Mouse (Mus musculus) forebrain, embryonic 16.5 days (tissue): ENCODE results near the gene Eapp. TPM values are rescaled to one million over a fixed set of nuclear protein-coding genes. Genes with fewer than 3 reads are reported as not detected.
"Not testable (repeated sequence)": the region's sequence is repeated elsewhere in the genome, so short reads cannot be mapped to it uniquely, and the experiment has no call there.

Experiments used
- ATAC-seq: fragments of 200-750 bp; cut with Nextera tagmentation; 2 replicates; pipeline ENCODE4 v1.8.0; 2017; ENCODE audit warnings: mild to moderate bottlenecking, moderate library complexity
- H3K27ac ChIP-seq: fragments of 300-500 bp; sonication (generic); 2 replicates; pipeline ENCODE4 v1.5.1; 2014; ENCODE audit warnings: low read length, control low read depth
- H3K27me3 ChIP-seq: fragments of 300-500 bp; sonication (generic); replicated peaks from 2 replicates; pipeline ENCODE4 v1.6.1; 2014; ENCODE audit warnings: low read length; ENCODE audit not compliant: control insufficient read depth, insufficient read depth
- H3K36me3 ChIP-seq: fragments of 300-500 bp; sonication (generic); 2 replicates; pipeline ENCODE4 v1.6.1; 2014; ENCODE audit not compliant: control insufficient read depth, insufficient read depth
- H3K4me1 ChIP-seq: fragments of 300-500 bp; sonication (generic); replicated peaks from 2 replicates; pipeline ENCODE4 v1.6.1; 2014; ENCODE audit warnings: low read length; ENCODE audit not compliant: control insufficient read depth, insufficient read depth
- H3K4me2 ChIP-seq: fragments of 300-500 bp; sonication (generic); 2 replicates; pipeline ENCODE4 v1.6.1; 2014; ENCODE audit warnings: mild to moderate bottlenecking, low read length, control low read depth
- H3K4me3 ChIP-seq: fragments of 300-500 bp; sonication (generic); replicated peaks from 2 replicates; pipeline ENCODE4 v1.5.1; 2014; ENCODE audit warnings: mild to moderate bottlenecking, low read length, control low read depth
- H3K9ac ChIP-seq: fragments of 300-500 bp; sonication (generic); replicated peaks from 2 replicates; pipeline ENCODE4 v1.6.1; 2014; ENCODE audit warnings: low read depth, low read length, control low read depth
- H3K9me3 ChIP-seq: fragments of 300-500 bp; sonication (generic); 2 replicates; pipeline ENCODE4 v1.6.1; 2016; ENCODE audit warnings: low read length; ENCODE audit not compliant: control insufficient read depth
- WGBS: fragments of 180-500 bp; shearing (Covaris S2); extraction: QIAGEN DNeasy Blood & Tissue Kit; methylation state at CpG from one replicate; pipeline ENCODE4 v1.1.7; 2014; 5-methylcytosine and 5-hydroxymethylcytosine counted together
- polyA plus RNA-seq: library from polyadenylated mRNA; unstranded; fragments of >200 nt; fragmentation: Nextera tagmentation; extraction: Ambion mirVana; gene quantifications from 2 replicates; pipeline ENCODE4 v1.2.1, GENCODE M21; 2015

The Eapp gene
- polyA plus RNA-seq, 1 experiment from 2014 or later = 80.3 TPM

DNA sequence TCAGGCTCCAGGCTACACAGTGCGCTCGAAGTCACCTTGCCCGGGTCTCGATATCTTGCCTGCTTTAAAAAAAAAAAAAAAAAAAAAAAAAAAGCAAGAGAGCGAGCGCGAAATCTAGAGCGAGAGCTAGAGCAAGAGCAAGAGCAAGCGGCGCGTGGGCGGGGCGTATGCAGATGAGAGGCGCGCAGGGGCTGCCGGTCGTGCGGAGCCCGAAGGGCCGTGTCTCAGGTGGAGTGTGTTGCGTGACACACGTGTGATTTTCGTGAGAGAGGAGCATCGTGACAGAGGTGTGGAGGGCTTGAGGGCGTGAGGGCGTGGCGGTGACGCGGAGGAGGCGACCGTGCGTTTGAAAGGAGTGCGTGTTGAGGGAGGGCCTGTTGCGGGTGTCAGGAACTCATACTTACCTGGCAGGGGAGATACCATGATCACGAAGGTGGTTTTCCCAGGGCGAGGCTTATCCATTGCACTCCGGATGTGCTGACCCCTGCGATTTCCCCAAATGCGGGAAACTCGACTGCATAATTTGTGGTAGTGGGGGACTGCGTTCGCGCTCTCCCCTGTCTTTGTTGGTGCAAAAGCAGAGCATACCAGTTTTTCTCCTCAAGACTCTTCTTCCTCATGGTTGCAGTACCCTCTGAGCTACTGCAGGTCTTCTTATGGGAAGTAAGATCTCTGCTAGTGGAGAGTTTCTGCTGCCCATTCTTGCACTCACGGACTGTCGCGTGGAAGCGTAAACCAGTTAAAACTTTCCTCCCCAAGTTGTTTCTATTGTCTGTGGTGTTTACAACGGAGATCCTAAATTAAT is 18.3 kb upstream of the Eapp start:
- H3K9me3 ChIP-seq, H3K4me1 ChIP-seq, H3K9ac ChIP-seq, H3K27ac ChIP-seq, H3K4me2 ChIP-seq, H3K4me3 ChIP-seq, H3K36me3 ChIP-seq, H3K27me3 ChIP-seq: not testable (repeated sequence)
- peak; percentile 53 for ATAC-seq
- 0% methylated on average over 4 of the region's 48 CpGs for WGBS

GRCm38 (mm10) chr12:54710494-54710879 is 14.8 kb upstream of the Eapp start:
- H3K9ac ChIP-seq, H3K4me1 ChIP-seq, H3K36me3 ChIP-seq, H3K9me3 ChIP-seq, H3K27me3 ChIP-seq, H3K4me3 ChIP-seq, H3K27ac ChIP-seq: not testable (repeated sequence)
- ATAC-seq = peak; percentile 88
- peak overlapping the region; percentile 23; the same call in 1 of the 2 replicates for H3K4me2 ChIP-seq
- 3% methylated on average over 3 of the region's 8 CpGs for WGBS

- WGBS = 0% methylated on average over 9 of the region's 44 CpGs
- not testable (repeated sequence) for H3K27ac ChIP-seq, H3K36me3 ChIP-seq, H3K4me1 ChIP-seq, H3K9ac ChIP-seq, H3K9me3 ChIP-seq, H3K27me3 ChIP-seq, H3K4me2 ChIP-seq
- H3K4me3 ChIP-seq = peak overlapping the region; percentile 19; the same call in 1 of the 2 replicates
- peak; percentile 58 for ATAC-seq
Measured at GRCm38 (mm10) chr12:54709691-54710493, 14.2 kb upstream of the Eapp start.

- WGBS = 73% methylated on average over 7 of the region's 7 CpGs
Measured at GRCm38 (mm10) chr12:54699394-54699793, 3.7 kb upstream of the Eapp start.

GRCm38 (mm10) chr12:54697791-54698250 is 2.1 kb upstream of the Eapp start:
- H3K4me3 ChIP-seq = no peak overlapping the region
- H3K27ac ChIP-seq = 0 out of 2 replicates have a peak overlapping the region, but pooled peaks have one; percentile 8
- no peaks in the 10 kb centered on the region; the same call in 1 of the 2 replicates for H3K36me3 ChIP-seq
- H3K27me3 ChIP-seq = no peaks in the 10 kb centered on the region
- WGBS = 52% methylated on average over 6 of the region's 6 CpGs
- peaks cover 14% of the 10 kb centered on the region for H3K4me1 ChIP-seq
- no peaks in the 10 kb centered on the region for H3K9me3 ChIP-seq
- no peak overlapping the region for H3K9ac ChIP-seq
- ATAC-seq = no peak
- no peak overlapping the region for H3K4me2 ChIP-seq

More at GRCm38 (mm10) chr12:54699394-54699793, 3.7 kb upstream of the Eapp start:
- Histone ChIP-seq H3K4me1 (peaks cover 6% of the 10 kb centered on the region), H3K9ac (no peak overlapping the region), H3K9me3 (no peaks in the 10 kb centered on the region), H3K27ac (no peak overlapping the region), H3K4me3 (no peak overlapping the region), H3K4me2 (no peak overlapping the region), H3K36me3 (no peaks in the 10 kb centered on the region), H3K27me3 (no peaks in the 10 kb centered on the region)
- ATAC-seq = no peak

GRCm38 (mm10) chr12:54697003-54697597 is 1.4 kb upstream of the Eapp start:
- no peak for ATAC-seq
- Histone ChIP-seq H3K27me3 (no peaks in the 10 kb centered on the region), H3K9me3 (no peaks in the 10 kb centered on the region), H3K4me1 (peaks cover 14% of the 10 kb centered on the region), H3K27ac (no peak overlapping the region), H3K4me2 (no peak overlapping the region), H3K9ac (no peak overlapping the region), H3K4me3 (no peak overlapping the region), H3K36me3 (peaks cover 3% of the 10 kb centered on the region; the same call in 1 of the 2 replicates)
- 8% methylated on average over 7 of the region's 7 CpGs for WGBS

GRCm38 (mm10) chr12:54696242-54697002 is 725 bp upstream of the Eapp start:
- H3K9ac ChIP-seq = peak overlapping the region; percentile 82
- H3K4me3 ChIP-seq = peak overlapping the region; percentile 84
- ATAC-seq = peak; percentile 87
- H3K27me3 ChIP-seq = no peaks in the 10 kb centered on the region
- under 1% methylated on average over 32 of the region's 32 CpGs for WGBS
- no peaks in the 10 kb centered on the region for H3K9me3 ChIP-seq
- peaks cover 14% of the 10 kb centered on the region for H3K4me1 ChIP-seq
- peak overlapping the region; percentile 95 for H3K27ac ChIP-seq
- H3K36me3 ChIP-seq = peaks cover 3% of the 10 kb centered on the region; the same call in 1 of the 2 replicates
- peak overlapping the region; percentile 81 for H3K4me2 ChIP-seq

- Histone ChIP-seq H3K4me3 (peak overlapping the region; percentile 84), H3K27me3 (no peaks in the 10 kb centered on the region), H3K4me1 (peaks cover 14% of the 10 kb centered on the region), H3K9me3 (no peaks in the 10 kb centered on the region), H3K27ac (peak overlapping the region; percentile 95), H3K4me2 (peak overlapping the region; percentile 66), H3K36me3 (peaks cover 3% of the 10 kb centered on the region; the same call in 1 of the 2 replicates), H3K9ac (peak overlapping the region; percentile 82)
- no peak for ATAC-seq
- WGBS = 38% methylated on average over 12 of the region's 12 CpGs
Measured at GRCm38 (mm10) chr12:54694847-54695510, 718 bp downstream of the Eapp start.
